Mouse (Mus musculus) spleen, adult 2 months (tissue): ENCODE data around the gene Olfr961. TPM values are rescaled to one million over a fixed set of nuclear protein-coding genes. Genes with fewer than 3 reads are reported as not detected.

ENCODE experiments used
- DNase-seq, 2 experiments: peaks; one replicate each; pipeline versions ENCODE4 v3.0.0 to v3.0.0-alpha.2; 2012 to 2021; ENCODE audit warnings: low spot score in 2 of 2, low read depth in 1 of 2
- H3K27ac ChIP-seq: fragments of 200-500 bp; 2 replicates; pipeline ENCODE4 v1.5.1; 2012; ENCODE audit warnings: low read length, inconsistent platforms; ENCODE audit not compliant: insufficient read depth
- H3K27me3 ChIP-seq: fragments of 200-500 bp; 2 replicates; pipeline ENCODE4 v1.6.1; 2012; ENCODE audit warnings: mild to moderate bottlenecking, moderate library complexity, low read length, inconsistent platforms; ENCODE audit not compliant: control insufficient read depth, insufficient read depth
- H3K36me3 ChIP-seq: fragments of 200-500 bp; 2 replicates; pipeline ENCODE4 v1.6.1; 2012; ENCODE audit warnings: mild to moderate bottlenecking, low read length, inconsistent platforms; ENCODE audit not compliant: control insufficient read depth, insufficient read depth
- H3K4me1 ChIP-seq: fragments of 200-500 bp; 2 replicates; pipeline ENCODE4 v1.6.1; 2011; ENCODE audit warnings: inconsistent platforms; ENCODE audit not compliant: control insufficient read depth, insufficient read depth, insufficient read length
- H3K4me3 ChIP-seq: fragments of 200-500 bp; 2 replicates; pipeline ENCODE4 v1.5.1; 2011; ENCODE audit warnings: mild to moderate bottlenecking, inconsistent platforms; ENCODE audit not compliant: insufficient read depth, insufficient read length; ENCODE audit errors: extremely low read depth
- CTCF ChIP-seq: fragments of 200-500 bp; IDR thresholded peaks from 2 replicates; pipeline ENCODE4 v1.5.1; 2011; ENCODE audit warnings: mild to moderate bottlenecking, inconsistent platforms; ENCODE audit not compliant: insufficient read depth, insufficient read length, insufficient replicate concordance; ENCODE audit errors: extremely low read depth
- POLR2A ChIP-seq: fragments of 200-500 bp; IDR thresholded peaks from 2 replicates; pipeline ENCODE4 v1.6.1; 2011; ENCODE audit warnings: low read depth, low read length, inconsistent platforms
- WGBS: fragments of 180-500 bp; shearing (Covaris S2); methylation state at CpG from one replicate; pipeline ENCODE4 v1.1.7; 2018; 5-methylcytosine and 5-hydroxymethylcytosine counted together
- polyA plus RNA-seq: library from polyadenylated mRNA; depleted of rRNA; stranded (reverse); fragments of >200 nt; gene quantifications from 2 replicates; pipeline ENCODE4 v1.2.3, GENCODE M21; 2012

Gene Olfr961
- polyA plus RNA-seq, 1 experiment, result not detected

DNA sequence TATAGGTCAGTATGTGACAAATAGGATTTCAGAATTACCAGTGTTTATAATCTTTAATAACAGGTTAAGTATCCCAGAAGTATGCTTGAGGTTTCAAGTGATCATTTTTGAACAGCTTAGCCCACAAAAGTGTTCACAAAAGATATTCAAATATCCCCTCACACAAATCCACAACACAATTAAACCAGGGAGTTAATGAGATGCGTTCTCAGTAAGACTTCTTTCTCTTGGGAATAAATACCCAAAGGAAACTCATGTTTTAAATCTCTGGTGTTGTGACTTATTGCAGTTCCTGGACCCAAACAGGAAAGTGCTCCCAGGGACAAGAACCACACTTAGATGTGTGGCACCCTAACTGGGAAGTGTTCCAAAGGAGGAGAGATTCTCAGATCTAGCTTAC is 23.8 kb upstream of the Olfr961 start, which contains the start of gene Olfr960:
Gene Olfr960 (plus strand): TSS at position 301 of the 400 bp plus-strand sequence.
- no peaks in the 10 kb centered on the region for H3K4me1 ChIP-seq
- H3K27ac ChIP-seq, result no peak within 1 kb of the TSS
- H3K27me3 ChIP-seq, result no peaks in the 10 kb centered on the region
- 82% methylated on average over 1 of the region's 1 CpGs for WGBS
- TF ChIP-seq POLR2A, result no peak
- TF ChIP-seq CTCF, result no peak
- H3K36me3 ChIP-seq, result no peaks in the 10 kb centered on the region
- H3K4me3 ChIP-seq, result no peak within 1 kb of the TSS
- no peak for DNase-seq

DNA sequence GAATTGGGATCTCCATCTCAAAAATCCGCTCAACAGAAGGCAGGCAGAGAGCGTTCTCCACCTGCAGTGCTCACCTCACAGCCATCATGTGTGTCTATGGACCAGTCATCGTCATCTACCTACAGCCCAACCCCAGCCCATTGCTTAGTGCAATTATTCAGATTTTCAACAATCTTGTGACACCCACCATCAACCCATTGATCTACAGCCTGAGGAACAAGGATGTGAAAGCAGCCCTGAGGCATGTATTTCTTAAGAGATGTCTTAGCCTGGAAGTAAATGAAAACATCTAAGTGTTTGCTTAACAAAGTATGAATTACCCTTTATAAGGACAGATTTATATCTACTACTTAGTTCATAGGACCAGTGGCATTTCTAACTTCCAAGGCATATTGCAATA is 21.1 kb upstream of the Olfr961 start:
- no peak overlapping the region for H3K27ac ChIP-seq
- H3K4me1 ChIP-seq, result no peaks in the 10 kb centered on the region
- H3K4me3 ChIP-seq, result no peak overlapping the region
- TF ChIP-seq POLR2A (no peak), CTCF (no peak)
- DNase-seq, result no peak
- no peaks in the 10 kb centered on the region for H3K36me3 ChIP-seq
- H3K27me3 ChIP-seq, result no peaks in the 10 kb centered on the region
- WGBS, result 93% methylated on average over 3 of the region's 3 CpGs

DNA sequence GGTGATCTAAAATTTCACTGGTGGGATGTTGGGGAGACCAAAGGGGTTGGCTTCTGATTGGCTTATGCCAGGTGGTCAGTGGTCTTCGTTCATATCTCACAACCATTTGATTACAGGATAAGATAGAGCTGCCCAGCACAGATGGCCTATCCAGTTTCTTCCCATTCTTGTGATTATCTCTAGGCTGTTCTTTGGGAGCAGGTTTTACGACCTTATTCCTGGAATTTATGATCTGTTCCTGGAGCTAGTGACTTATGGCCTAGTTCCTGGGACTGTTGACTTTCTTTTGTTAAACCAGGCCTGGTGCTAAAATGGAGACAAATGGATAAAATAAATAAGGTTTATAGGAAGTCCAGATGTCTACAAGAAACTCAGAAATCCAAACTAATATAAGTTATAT is 20.2 kb upstream of the Olfr961 start:
- H3K4me1 ChIP-seq, result no peaks in the 10 kb centered on the region
- H3K27me3 ChIP-seq, result no peaks in the 10 kb centered on the region
- WGBS, result 50% methylated on average over 2 of the region's 2 CpGs
- TF ChIP-seq POLR2A, result no peak
- TF ChIP-seq CTCF, result no peak
- no peaks in the 10 kb centered on the region for H3K36me3 ChIP-seq
- DNase-seq, result no peak
- no peak overlapping the region for H3K4me3 ChIP-seq
- H3K27ac ChIP-seq, result no peak overlapping the region

DNA sequence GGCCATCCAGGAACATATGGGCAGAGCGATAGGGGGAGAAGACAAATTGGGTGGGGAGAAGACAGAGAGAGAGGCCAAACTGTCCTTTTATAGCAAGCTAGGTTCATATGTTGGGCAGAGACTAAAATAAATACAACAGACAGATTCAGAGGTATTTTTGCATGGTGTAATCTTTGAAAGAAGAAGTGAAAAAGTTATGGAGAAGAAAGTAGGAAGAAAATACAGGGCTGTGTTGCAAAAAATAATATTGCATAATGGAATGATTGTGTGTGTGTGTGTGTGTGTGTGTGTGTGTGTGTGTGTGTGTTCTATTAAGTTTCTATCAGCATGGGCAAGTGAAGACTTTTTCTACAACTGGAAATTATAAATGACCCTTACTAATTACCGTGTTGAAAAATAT is 15.8 kb upstream of the Olfr961 start:
- no peaks in the 10 kb centered on the region for H3K4me1 ChIP-seq
- no peak overlapping the region for H3K4me3 ChIP-seq
- DNase-seq, result no peak
- WGBS, result 86% methylated on average over 2 of the region's 2 CpGs
- H3K27me3 ChIP-seq, result no peaks in the 10 kb centered on the region
- no peaks in the 10 kb centered on the region for H3K36me3 ChIP-seq
- H3K27ac ChIP-seq, result no peak overlapping the region
- TF ChIP-seq CTCF, result no peak
- no peak for TF ChIP-seq POLR2A

DNA sequence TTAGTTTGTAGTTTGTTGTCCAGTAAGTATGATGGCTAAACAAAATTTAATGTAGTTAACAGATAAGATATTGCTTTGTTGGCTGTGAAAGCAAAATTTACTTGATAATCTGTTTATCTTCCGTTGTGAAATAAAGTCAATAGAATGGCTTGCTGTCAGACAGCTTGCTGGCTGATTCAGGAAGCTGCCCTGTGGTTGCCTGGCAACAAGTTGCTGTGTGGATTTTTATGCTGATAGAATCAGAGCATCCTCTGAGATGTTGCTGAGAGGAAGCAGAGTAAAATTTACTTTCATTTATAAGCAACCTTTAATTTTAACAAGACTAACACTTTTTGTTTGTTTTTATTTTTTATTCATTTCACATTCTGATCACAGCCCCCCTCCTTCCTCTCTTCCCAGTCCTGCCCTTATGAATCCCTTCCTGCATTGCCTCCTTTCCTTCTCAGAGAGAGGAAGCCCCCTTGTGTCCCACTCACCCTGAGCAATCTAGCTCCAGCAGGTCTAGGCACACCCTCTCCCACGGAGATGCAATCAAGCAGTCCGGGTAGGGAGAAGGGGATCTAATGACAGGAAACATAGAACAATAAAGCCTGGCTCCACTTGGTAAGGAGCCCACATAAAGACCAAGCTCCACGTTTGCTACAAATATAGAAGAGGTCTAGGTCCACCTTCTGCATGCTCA is 10.8 kb upstream of the Olfr961 start:
- WGBS, result 11% methylated on average over 4 of the region's 4 CpGs
- DNase-seq, result no peak
- no peak for TF ChIP-seq CTCF
- no peak for TF ChIP-seq POLR2A

DNA sequence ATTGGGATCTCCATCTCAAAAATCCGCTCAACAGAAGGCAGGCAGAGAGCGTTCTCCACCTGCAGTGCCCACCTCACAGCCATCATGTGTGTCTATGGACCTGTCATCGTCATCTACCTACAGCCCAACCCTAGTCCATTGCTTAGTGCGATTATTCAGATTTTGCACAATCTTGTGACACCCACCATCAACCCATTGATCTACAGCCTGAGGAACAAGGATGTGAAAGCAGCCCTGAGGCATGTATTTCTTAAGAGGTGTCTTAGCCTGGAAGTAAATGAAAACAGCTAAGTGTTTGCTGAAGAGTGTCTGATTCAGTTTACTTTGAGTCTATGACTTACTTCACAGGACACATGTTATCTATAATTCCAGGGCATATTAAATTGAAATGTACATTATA is 2.5 kb downstream of the Olfr961 start:
- TF ChIP-seq POLR2A (no peak), CTCF (no peak)
- H3K36me3 ChIP-seq, result no peaks in the 10 kb centered on the region
- no peak overlapping the region for H3K4me3 ChIP-seq
- H3K27me3 ChIP-seq, result no peaks in the 10 kb centered on the region
- no peak overlapping the region for H3K27ac ChIP-seq
- 84% methylated on average over 4 of the region's 4 CpGs for WGBS
- DNase-seq, result no peak
- no peaks in the 10 kb centered on the region for H3K4me1 ChIP-seq

More for the DNA sequence above, 10.8 kb upstream of the Olfr961 start:
- H3K27ac ChIP-seq, result no peak overlapping the region
- no peaks in the 10 kb centered on the region for H3K36me3 ChIP-seq
- H3K4me3 ChIP-seq, result no peak overlapping the region
- H3K27me3 ChIP-seq, result no peaks in the 10 kb centered on the region
- H3K4me1 ChIP-seq, result no peaks in the 10 kb centered on the region

DNA sequence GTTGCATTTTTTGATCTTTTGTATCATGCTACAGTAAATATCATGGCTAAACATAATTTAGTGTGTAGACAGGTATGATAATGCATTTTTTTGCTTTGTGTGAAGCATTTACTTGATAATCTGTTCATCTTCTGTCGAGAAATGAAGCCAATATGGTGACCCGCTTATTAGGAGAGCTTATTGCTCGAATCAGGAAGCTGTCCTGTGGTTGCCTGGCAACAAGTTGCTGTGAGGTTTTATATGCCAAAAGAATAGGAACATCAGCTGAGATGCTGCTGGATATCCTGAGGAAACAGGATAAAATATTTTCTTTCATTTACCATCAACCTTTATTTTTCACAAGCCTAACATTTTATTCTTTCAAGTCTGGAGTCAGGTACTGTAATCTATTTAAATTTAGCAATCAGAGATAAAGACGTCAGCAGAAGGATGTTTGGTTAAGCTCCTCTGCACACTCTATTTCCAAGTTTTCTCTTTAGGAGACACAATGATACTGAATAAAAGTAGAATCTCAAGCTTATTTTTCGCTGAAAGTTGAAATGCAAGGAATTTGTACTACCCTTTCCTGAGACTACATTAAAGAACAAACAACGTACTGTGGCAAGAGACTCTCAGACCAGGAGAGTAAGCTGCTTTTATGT is 10.0 kb downstream of the Olfr961 start:
- Histone ChIP-seq H3K36me3 (no peaks in the 10 kb centered on the region), H3K27me3 (no peaks in the 10 kb centered on the region), H3K4me3 (no peak overlapping the region), H3K4me1 (no peaks in the 10 kb centered on the region), H3K27ac (no peak overlapping the region)
- WGBS, result 69% methylated on average over 6 of the region's 6 CpGs
- DNase-seq, result no peak
- no peak for TF ChIP-seq CTCF
- no peak for TF ChIP-seq POLR2A
